Mouse (Mus musculus) lung, postnatal 0 days (tissue): ENCODE measurements around the gene Scamp1.

ENCODE experiments used
- CTCF ChIP-seq: IDR thresholded peaks from 2 replicates; pipeline ENCODE4 v1.5.1; 2016; ENCODE audit warnings: antibody characterized with exemption, mild to moderate bottlenecking
- EP300 ChIP-seq: IDR thresholded peaks from 2 replicates; pipeline ENCODE4 v1.6.1; 2016; ENCODE audit warnings: antibody characterized with exemption, mild to moderate bottlenecking, control low read depth

GRCm38 (mm10) chr13:94328063-94328462, 42.4 kb upstream of the Scamp1 start:
- TF ChIP-seq CTCF (no peak), EP300 (no peak)
